Mouse (Mus musculus) spleen, adult 2 months (tissue): ENCODE measurements at regions not wholly inside any gene's neighbourhood (a gene's known extent, or its start where the extent isn't known, plus 50 kb on each side); places are given as distances from the start of the nearest gene placed in this dataset.

Source experiments
- CTCF ChIP-seq: fragments of 200-500 bp; IDR thresholded peaks from 2 replicates; pipeline ENCODE4 v1.5.1; 2011; ENCODE audit warnings: mild to moderate bottlenecking, inconsistent platforms; ENCODE audit not compliant: insufficient read depth, insufficient read length, insufficient replicate concordance; ENCODE audit errors: extremely low read depth
- POLR2A ChIP-seq: fragments of 200-500 bp; IDR thresholded peaks from 2 replicates; pipeline ENCODE4 v1.6.1; 2011; ENCODE audit warnings: low read depth, low read length, inconsistent platforms

DNA sequence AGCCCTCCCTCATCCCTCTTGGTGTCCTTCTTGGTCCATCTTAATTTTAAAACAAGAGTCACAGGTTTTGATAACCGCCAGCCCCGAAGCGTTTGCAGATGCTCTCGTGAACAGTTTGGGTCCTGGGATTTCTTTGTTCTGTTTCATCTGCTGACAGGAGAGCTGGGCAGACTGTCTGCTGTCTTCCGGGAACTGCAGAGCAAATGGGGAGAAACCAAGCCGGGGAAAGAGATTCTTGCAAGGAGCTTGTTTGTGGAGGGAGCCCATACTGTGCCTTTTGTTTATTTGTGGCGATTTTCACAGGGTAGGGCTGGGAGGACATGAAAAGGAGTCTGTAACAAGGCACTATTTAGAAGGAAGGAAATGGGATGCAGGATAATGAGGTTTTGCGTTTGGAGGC is 223.6 kb upstream of the Mmadhc start:
- TF ChIP-seq POLR2A, result no peak
- TF ChIP-seq CTCF, result no peak
